Mouse (Mus musculus): ENCODE data around the gene Olfr888. TPM values are rescaled to one million over a fixed set of nuclear protein-coding genes. Genes with fewer than 3 reads are reported as not detected.

The Olfr888 gene
- not detected for total RNA-seq (2021)
- long read RNA-seq = 0 reads

- no peak for DNase-seq (ENCODE audit: low spot score in 2 of 2)
Measured at GRCm38 (mm10) chr9:38107828-38108227, at the start of gene Olfr888. Gene Olfr888, plus strand, starts transcription at chr9:38108128.

- DNase-seq (ENCODE audit: low spot score in 2 of 2) = no peak
Measured at GRCm38 (mm10) chr9:38061022-38061421, 46.9 kb upstream of the Olfr888 start, which contains the start of gene Olfr885. Gene Olfr885, plus strand, starts transcription at chr9:38061322.

DNA sequence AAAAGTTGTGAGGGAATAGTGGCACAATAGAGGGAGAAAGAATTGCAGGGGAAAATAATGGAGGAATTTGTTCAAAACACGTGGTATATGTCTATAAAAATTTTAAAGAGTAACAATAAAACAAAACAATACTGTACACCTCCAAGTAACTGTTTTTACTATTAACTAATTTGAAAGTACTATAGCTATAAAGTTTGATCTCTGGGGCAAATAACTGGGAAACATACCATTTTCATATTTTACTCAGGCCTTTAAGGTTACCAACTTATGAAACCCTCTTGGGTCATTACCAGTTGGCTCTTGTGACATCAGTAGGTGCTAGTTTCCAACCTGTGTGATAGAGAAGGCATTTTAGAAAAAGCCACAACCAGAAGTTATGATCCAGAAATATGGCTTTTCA is 24.2 kb upstream of the Olfr888 start, which contains the start of gene Olfr887:
TSS of gene Olfr887 (plus strand) at position 301 of the 400 bp plus-strand sequence.
- DNase-seq (ENCODE audit: low spot score in 2 of 2) = no peak

GRCm38 (mm10) chr9:38114898-38115297 is 7.0 kb downstream of the Olfr888 start, which contains the start of gene Olfr889:
Gene Olfr889, plus strand, starts transcription at chr9:38115198.
- DNase-seq (ENCODE audit: low spot score in 2 of 2) = no peak

DNA sequence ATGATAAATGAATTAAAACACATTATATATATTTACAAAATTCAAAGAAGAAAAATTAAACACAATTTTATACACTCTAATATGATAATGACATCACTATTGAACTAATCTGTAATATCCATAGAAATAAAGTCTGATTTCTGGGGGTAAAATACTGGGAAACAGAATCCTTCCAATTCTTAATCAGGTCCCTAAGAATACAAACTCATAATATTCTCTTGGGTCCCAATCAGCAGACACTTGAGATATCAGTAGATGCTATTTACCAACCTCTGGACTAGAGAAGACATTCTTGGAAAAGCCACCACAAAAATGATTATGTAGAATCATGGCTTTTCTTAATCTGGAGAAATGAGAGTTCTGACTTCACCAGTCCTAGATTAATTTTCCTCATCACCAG is 34.3 kb downstream of the Olfr888 start, which contains the start of gene Olfr890:
TSS of gene Olfr890 (plus strand) at position 301 of the 400 bp plus-strand sequence.
- DNase-seq (ENCODE audit: low spot score in 2 of 2) = no peak

Other genes starting within 250 kb of the Olfr888 start
- gene Olfr145, start 211.4 kb upstream of the Olfr888 start, total RNA-seq (2021) = not detected
- not detected for gene Olfr878, start 190.3 kb upstream of the Olfr888 start, total RNA-seq (2021)
- not detected for gene Olfr881, start 116.3 kb upstream of the Olfr888 start, total RNA-seq (2021)
- gene Olfr883, start 82.3 kb upstream of the Olfr888 start, total RNA-seq (2021) = not detected
- gene Olfr884, start 61.6 kb upstream of the Olfr888 start, total RNA-seq (2021) = not detected
- gene Olfr885, start 46.8 kb upstream of the Olfr888 start, total RNA-seq (2021) = not detected
- gene Olfr887, start 24.1 kb upstream of the Olfr888 start, total RNA-seq (2021) = not detected
- gene Olfr889, start 7.1 kb downstream of the Olfr888 start, total RNA-seq (2021) = not detected
- gene Olfr890, start 34.4 kb downstream of the Olfr888 start, total RNA-seq (2021) = not detected
- not detected for gene Olfr891, start 72.7 kb downstream of the Olfr888 start, total RNA-seq (2021)
- gene Olfr893, start 100.2 kb downstream of the Olfr888 start, total RNA-seq (2021) = not detected
- not detected for gene Olfr894, start 109.9 kb downstream of the Olfr888 start, total RNA-seq (2021)
- gene Olfr143, start 144.6 kb downstream of the Olfr888 start, total RNA-seq (2021) = not detected
- gene Olfr895, start 159.7 kb downstream of the Olfr888 start, total RNA-seq (2021) = not detected
- not detected for gene Olfr896-ps1, start 183.0 kb downstream of the Olfr888 start, total RNA-seq (2021)
- gene Olfr25, start 220.9 kb downstream of the Olfr888 start, total RNA-seq (2021) = not detected
- gene Olfr898, start 240.3 kb downstream of the Olfr888 start, total RNA-seq (2021) = not detected

Data from layer of hippocampus, adult 18-20 months (tissue).